Comparison of ENCODE assay signal across 11 mouse cellular contexts in the genomic region with DNA sequence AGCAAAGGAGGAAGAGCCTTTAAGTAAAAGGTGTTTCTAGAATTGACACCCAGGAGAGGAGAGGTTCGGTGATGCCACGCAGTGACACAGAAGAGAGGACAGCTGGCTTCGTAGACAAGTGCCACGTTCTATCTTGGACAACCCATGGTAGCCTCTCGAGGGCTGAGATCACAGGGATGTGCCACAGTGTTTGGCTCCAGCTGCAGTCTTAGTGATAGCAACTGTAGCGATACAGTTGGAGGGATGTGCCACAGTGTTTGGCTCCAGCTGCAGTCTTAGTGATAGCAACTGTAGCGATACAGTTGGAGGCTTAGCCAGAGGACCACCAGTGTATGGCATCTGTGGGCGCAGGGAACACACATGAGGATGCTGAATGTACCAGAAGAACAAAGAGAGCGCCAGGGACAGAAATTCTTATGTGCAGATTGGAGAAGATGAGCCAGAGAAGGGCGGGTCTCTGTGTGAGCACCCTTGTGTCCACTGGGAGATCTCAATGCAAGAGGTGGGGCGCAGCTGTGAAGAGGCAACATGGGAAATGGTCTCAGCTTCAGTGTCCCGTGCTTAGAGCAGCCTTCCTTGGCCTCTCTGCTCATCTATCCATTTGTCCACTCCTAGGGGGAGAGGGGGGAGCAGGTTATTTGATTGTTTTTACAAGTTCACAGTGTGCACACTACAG.
A peak's percentile ranks its signal among the peaks of the same experiment; 100 is the strongest.
DNase-seq lines count a peak whose midpoint lies in the region; ATAC-seq and TF ChIP-seq lines count a peak whose summit lies in the region.
"Had no signal": no experiment of that assay in that cellular context is flagged by ENCODE, and none has a peak within 500 bp of the region (broad histone marks: within the 10 kb centered on the region; RNA-seq: fewer than 3 reads in every experiment).

No protein-coding gene starts in this region.

- DNase-seq in stomach, postnatal 0 days (ENCODE audit: low spot score) = no peak
- no peak for DNase-seq in hindbrain, embryonic 14.5 days (ENCODE audit: low spot score)
- DNase-seq in retina, postnatal 1 day = no peak
- DNase-seq in thymus, postnatal 36 days = no peak
- DNase-seq: kidney, postnatal 36 days had no signal

- peaks cover 5% of the 10 kb centered on the region; the same call in 1 of the 2 replicates for H3K4me1 ChIP-seq in stomach, embryonic 14.5 days (ENCODE audit: control insufficient read depth, insufficient read depth, low read length)
- 0 out of 2 replicates have a peak, but pooled peaks cover 3% of the 10 kb centered on the region for H3K4me1 ChIP-seq in stomach, postnatal 0 days (replicated peaks; ENCODE audit: control insufficient read depth, insufficient read depth)
- H3K4me1 ChIP-seq in hindbrain, embryonic 14.5 days (replicated peaks; ENCODE audit: control insufficient read depth, insufficient read depth, low read length) = peaks cover 9% of the 10 kb centered on the region
- H3K4me1 ChIP-seq in stomach, embryonic 15.5 days = peaks cover 9% of the 10 kb centered on the region; the same call in 1 of the 2 replicates
- 0 out of 2 replicates have a peak, but pooled peaks cover 7% of the 10 kb centered on the region for H3K4me1 ChIP-seq in forebrain, embryonic 15.5 days

- H3K36me3 ChIP-seq in stomach, embryonic 14.5 days (ENCODE audit: control insufficient read depth, insufficient read depth, low read length) = no peaks in the 10 kb centered on the region
- no peaks in the 10 kb centered on the region for H3K36me3 ChIP-seq in stomach, postnatal 0 days (ENCODE audit: control insufficient read depth, insufficient read depth, low read length)
- H3K36me3 ChIP-seq in hindbrain, embryonic 14.5 days (replicated peaks; ENCODE audit: control insufficient read depth, insufficient read depth) = peaks cover 4% of the 10 kb centered on the region; the same call in 1 of the 2 replicates
- no peaks in the 10 kb centered on the region for H3K36me3 ChIP-seq in stomach, embryonic 15.5 days
- no peaks in the 10 kb centered on the region for H3K36me3 ChIP-seq in forebrain, embryonic 15.5 days
- H3K36me3 ChIP-seq: hindbrain, embryonic 15.5 days had no signal

- TF ChIP-seq CTCF in stomach, postnatal 0 days (IDR thresholded peaks at IDR 0.05; ENCODE audit: low read depth) = no peak

- H3K27ac ChIP-seq in stomach, embryonic 14.5 days (ENCODE audit: low read length) = no peak overlapping the region
- H3K27ac ChIP-seq in stomach, postnatal 0 days (replicated peaks) = no peak overlapping the region
- H3K27ac ChIP-seq in hindbrain, embryonic 14.5 days = peak overlapping the region; percentile 6; the same call in 1 of the 2 replicates
- no peak overlapping the region for H3K27ac ChIP-seq in stomach, embryonic 15.5 days
- H3K27ac ChIP-seq in forebrain, embryonic 15.5 days (replicated peaks) = no peak overlapping the region
- H3K27ac ChIP-seq: hindbrain, embryonic 15.5 days had no signal

- H3K9me3 ChIP-seq in stomach, embryonic 14.5 days (ENCODE audit: control insufficient read depth, low read depth, low read length) = no peaks in the 10 kb centered on the region
- H3K9me3 ChIP-seq in stomach, postnatal 0 days (ENCODE audit: control insufficient read depth, low read length) = no peaks in the 10 kb centered on the region
- no peaks in the 10 kb centered on the region for H3K9me3 ChIP-seq in hindbrain, embryonic 14.5 days (ENCODE audit: control insufficient read depth, low read length)
- H3K9me3 ChIP-seq in stomach, embryonic 15.5 days = no peaks in the 10 kb centered on the region
- no peaks in the 10 kb centered on the region for H3K9me3 ChIP-seq in forebrain, embryonic 15.5 days
- H3K9me3 ChIP-seq: hindbrain, embryonic 15.5 days had no signal

- WGBS in stomach, embryonic 14.5 days = 87% methylated on average over 12 of the region's 12 CpGs
- WGBS in stomach, postnatal 0 days = 89% methylated on average over 12 of the region's 12 CpGs
- WGBS in hindbrain, embryonic 14.5 days = 79% methylated on average over 12 of the region's 12 CpGs
- 86% methylated on average over 12 of the region's 12 CpGs for WGBS in stomach, embryonic 15.5 days
- WGBS in forebrain, embryonic 15.5 days = 93% methylated on average over 12 of the region's 12 CpGs

- ATAC-seq in stomach, embryonic 14.5 days (ENCODE audit: insufficient number of reproducible peaks, insufficient read depth, low FRiP score, low read depth) = peak; percentile 84; the same call in 1 of the 2 replicates
- no peak for ATAC-seq in stomach, postnatal 0 days (ENCODE audit: low FRiP score, low TSS enrichment)
- peak; percentile 25 for ATAC-seq in hindbrain, embryonic 14.5 days (ENCODE audit: low FRiP score)
- peak; percentile 45; the same call in 1 of the 2 replicates for ATAC-seq in megakaryocyte, adult 5-6 weeks (ENCODE audit: poor library complexity, severe bottlenecking)
- peak; percentile 95 for ATAC-seq in stomach, embryonic 15.5 days (ENCODE audit: insufficient read depth, low FRiP score, low read depth)
- ATAC-seq in forebrain, embryonic 15.5 days (replicated peaks) = no peak
- ATAC-seq: CD4-positive, CD25-positive, alpha-beta regulatory T cell, adult 4 months had no signal

- TF ChIP-seq EP300 in stomach, postnatal 0 days (optimal IDR thresholded peaks at IDR 0.05) = no peak

- H3K4me3 ChIP-seq in stomach, embryonic 14.5 days (ENCODE audit: low read depth, low read length) = no peak overlapping the region
- H3K4me3 ChIP-seq in stomach, postnatal 0 days (ENCODE audit: low read depth, low read length) = no peak overlapping the region
- no peak overlapping the region for H3K4me3 ChIP-seq in hindbrain, embryonic 14.5 days (replicated peaks; ENCODE audit: low read length)
- no peak overlapping the region for H3K4me3 ChIP-seq in stomach, embryonic 15.5 days (replicated peaks)
- H3K4me3 ChIP-seq in forebrain, embryonic 15.5 days = no peak overlapping the region
- H3K4me3 ChIP-seq: hindbrain, embryonic 15.5 days had no signal

- no peaks in the 10 kb centered on the region for H3K27me3 ChIP-seq in stomach, embryonic 14.5 days (ENCODE audit: control insufficient read depth, insufficient read depth, low read length)
- no peaks in the 10 kb centered on the region for H3K27me3 ChIP-seq in stomach, postnatal 0 days (ENCODE audit: control insufficient read depth, insufficient read depth, low read length)
- no peaks in the 10 kb centered on the region for H3K27me3 ChIP-seq in hindbrain, embryonic 14.5 days (ENCODE audit: control insufficient read depth, insufficient read depth, low read length)
- no peaks in the 10 kb centered on the region for H3K27me3 ChIP-seq in stomach, embryonic 15.5 days (replicated peaks)
- H3K27me3 ChIP-seq in forebrain, embryonic 15.5 days = no peaks in the 10 kb centered on the region
- H3K27me3 ChIP-seq: hindbrain, embryonic 15.5 days had no signal

- no peak overlapping the region for H3K4me2 ChIP-seq in stomach, embryonic 14.5 days (replicated peaks; ENCODE audit: low read depth, low read length)
- H3K4me2 ChIP-seq in stomach, postnatal 0 days (replicated peaks; ENCODE audit: low read depth) = no peak overlapping the region
- H3K4me2 ChIP-seq in hindbrain, embryonic 14.5 days (replicated peaks) = no peak overlapping the region
- H3K4me2 ChIP-seq in stomach, embryonic 15.5 days = no peak overlapping the region
- no peak overlapping the region for H3K4me2 ChIP-seq in forebrain, embryonic 15.5 days (replicated peaks)
- H3K4me2 ChIP-seq: hindbrain, embryonic 15.5 days had no signal

- H3K9ac ChIP-seq in stomach, embryonic 14.5 days (replicated peaks; ENCODE audit: low read depth, low read length) = no peak overlapping the region
- no peak overlapping the region for H3K9ac ChIP-seq in stomach, postnatal 0 days (ENCODE audit: low read length)
- H3K9ac ChIP-seq in hindbrain, embryonic 14.5 days = no peak overlapping the region
- H3K9ac ChIP-seq in stomach, embryonic 15.5 days = no peak overlapping the region
- no peak overlapping the region for H3K9ac ChIP-seq in forebrain, embryonic 15.5 days (replicated peaks)
- H3K9ac ChIP-seq: hindbrain, embryonic 15.5 days had no signal

Comparison
In these comparisons a context has a peak if more than half of its experiments do, and no peak if none do; other contexts are left out.
1. ATAC-seq: peak in stomach, embryonic 14.5 days (single experiment), hindbrain, embryonic 14.5 days (single experiment), megakaryocyte, adult 5-6 weeks (single experiment) and stomach, embryonic 15.5 days (single experiment); none in stomach, postnatal 0 days (single experiment) and forebrain, embryonic 15.5 days (single experiment).